Mouse (Mus musculus) MEL (cell line): ENCODE measurements around the gene Zfp217. TPM values are rescaled to one million over a fixed set of nuclear protein-coding genes. Genes with fewer than 3 reads are reported as not detected.

ENCODE experiments used
- DNase-seq: peaks from one replicate; pipeline ENCODE4 v3.0.0; 2011; ENCODE audit warnings: low read depth, low spot score
- H3K27ac ChIP-seq: 2 replicates; pipeline ENCODE4 v1.5.1; 2012; ENCODE audit warnings: low read depth, mild to moderate bottlenecking, control low read depth, low read length, moderate library complexity; ENCODE audit not compliant: control insufficient read depth
- H3K27me3 ChIP-seq, 2 experiments: fragments of 150-350 bp in 1 of 2; sonication (generic) in 1 of 2; 2 replicates each; pipeline ENCODE4 v1.6.1; 2012; ENCODE audit warnings: low read length in 2 of 2, mild to moderate bottlenecking in 2 of 2, improper control_type of control experiment in 1 of 2, moderate library complexity in 1 of 2; ENCODE audit not compliant: insufficient read depth in 2 of 2, control insufficient read depth in 1 of 2
- H3K36me3 ChIP-seq, 2 experiments: 2 replicates each; pipeline ENCODE4 v1.6.1; 2012 to 2014; ENCODE audit warnings: low read length in 2 of 2, improper control_type of control experiment in 1 of 2, inconsistent platforms in 1 of 2, mild to moderate bottlenecking in 1 of 2; ENCODE audit not compliant: insufficient read depth in 2 of 2, control insufficient read depth in 1 of 2
- H3K4me1 ChIP-seq, 2 experiments: fragments of 150-350 bp in 1 of 2; sonication (generic) in 1 of 2; 2 replicates each; pipeline ENCODE4 v1.6.1; 2012; ENCODE audit warnings: low read length in 2 of 2, improper control_type of control experiment in 1 of 2, mild to moderate bottlenecking in 1 of 2; ENCODE audit not compliant: insufficient read depth in 2 of 2, control insufficient read depth in 1 of 2
- H3K4me3 ChIP-seq, 2 experiments: fragments of 150-350 bp in 1 of 2; sonication (generic) in 1 of 2; 2 replicates each; pipeline ENCODE4 v1.5.1; 2012; ENCODE audit warnings: low read depth in 2 of 2, low read length in 2 of 2, mild to moderate bottlenecking in 2 of 2, moderate library complexity in 2 of 2, control low read depth in 1 of 2, improper control_type of control experiment in 1 of 2; ENCODE audit not compliant: control insufficient read depth in 1 of 2, insufficient read depth in 1 of 2
- H3K79me2 ChIP-seq: 2 replicates; pipeline ENCODE4 v1.6.1; 2012; ENCODE audit warnings: mild to moderate bottlenecking, low read length, moderate library complexity; ENCODE audit not compliant: control insufficient read depth, poor library complexity, insufficient read depth
- H3K9ac ChIP-seq: 2 replicates; pipeline ENCODE4 v1.6.1; 2012; ENCODE audit warnings: low read depth, mild to moderate bottlenecking, control low read depth, low read length, moderate library complexity; ENCODE audit not compliant: control insufficient read depth, poor library complexity, severe bottlenecking
- H3K9me3 ChIP-seq: fragments of 150-350 bp; sonication (generic); replicated peaks from 2 replicates; pipeline ENCODE4 v1.6.1; 2012; ENCODE audit warnings: mild to moderate bottlenecking, low read length, improper control_type of control experiment, moderate library complexity; ENCODE audit not compliant: insufficient read depth
- BHLHE40 ChIP-seq: IDR thresholded peaks from 2 replicates; pipeline ENCODE4 v1.6.1; 2012; ENCODE audit warnings: low read depth, mild to moderate bottlenecking, inconsistent platforms, low read length, improper control_type of control experiment, borderline replicate concordance
- CHD1 ChIP-seq: IDR thresholded peaks from 2 replicates; pipeline ENCODE4 v1.6.1; 2012; ENCODE audit warnings: low read depth, mild to moderate bottlenecking, inconsistent platforms, low read length, improper control_type of control experiment
- CHD2 ChIP-seq: IDR thresholded peaks from 2 replicates; pipeline ENCODE4 v1.6.1; 2011; ENCODE audit warnings: low read length, improper control_type of control experiment
- CTCF ChIP-seq, 3 experiments: IDR thresholded peaks in 2 of 3; conservative IDR thresholded peaks in 1 of 3; 2 replicates each; pipeline ENCODE4 v1.5.1; 2011 to 2012; ENCODE audit warnings: low read length in 3 of 3, low read depth in 2 of 3, mild to moderate bottlenecking in 2 of 3, improper control_type of control experiment in 1 of 3, inconsistent platforms in 1 of 3, mixed read lengths in 1 of 3, moderate library complexity in 1 of 3; ENCODE audit not compliant: control insufficient read depth in 1 of 3, insufficient read depth in 1 of 3, poor library complexity in 1 of 3, severe bottlenecking in 1 of 3
- E2F4 ChIP-seq: IDR thresholded peaks from 2 replicates; pipeline ENCODE4 v1.6.1; 2011; ENCODE audit warnings: low read depth, low read length, improper control_type of control experiment, borderline replicate concordance
- EP300 ChIP-seq, 2 experiments: IDR thresholded peaks; 2 replicates each; pipeline ENCODE4 v1.6.1; 2011; ENCODE audit warnings: improper control_type of control experiment in 2 of 2, low read length in 2 of 2, low read depth in 1 of 2, mild to moderate bottlenecking in 1 of 2
- ETS1 ChIP-seq: IDR thresholded peaks from 2 replicates; pipeline ENCODE4 v1.6.1; 2012; ENCODE audit warnings: low read depth, mild to moderate bottlenecking, inconsistent platforms, low read length, improper control_type of control experiment, moderate library complexity
- GABPA ChIP-seq: IDR thresholded peaks from 2 replicates; pipeline ENCODE4 v1.6.1; 2012; ENCODE audit warnings: low read depth, mild to moderate bottlenecking, inconsistent platforms, low read length, improper control_type of control experiment, moderate library complexity
- GATA1 ChIP-seq: IDR thresholded peaks from 2 replicates; pipeline ENCODE4 v1.6.1; 2011; ENCODE audit warnings: low read depth, low read length, improper control_type of control experiment
- HCFC1 ChIP-seq: IDR thresholded peaks from 2 replicates; pipeline ENCODE4 v1.6.1; 2012; ENCODE audit warnings: low read depth, mild to moderate bottlenecking, inconsistent platforms, low read length, improper control_type of control experiment, moderate library complexity
- JUND ChIP-seq: IDR thresholded peaks from 2 replicates; pipeline ENCODE4 v1.6.1; 2011; ENCODE audit warnings: low read depth, mild to moderate bottlenecking, improper control_type of control experiment, low read length
- KAT2A ChIP-seq: conservative IDR thresholded peaks from 2 replicates; pipeline ENCODE4 v1.6.1; 2012; ENCODE audit warnings: low read depth, low read length, improper control_type of control experiment, inconsistent platforms
- MAFK ChIP-seq: IDR thresholded peaks from 2 replicates; pipeline ENCODE4 v1.6.1; 2011; ENCODE audit warnings: low read depth, mild to moderate bottlenecking, low read length, improper control_type of control experiment, borderline replicate concordance
- MAX ChIP-seq: IDR thresholded peaks from 2 replicates; pipeline ENCODE4 v1.6.1; 2011; ENCODE audit warnings: low read length, improper control_type of control experiment
- MAZ ChIP-seq: IDR thresholded peaks from 2 replicates; pipeline ENCODE4 v1.6.1; 2012; ENCODE audit warnings: low read depth, mild to moderate bottlenecking, inconsistent platforms, low read length, improper control_type of control experiment
- MEF2A ChIP-seq: IDR thresholded peaks from 2 replicates; pipeline ENCODE4 v1.6.1; 2014; ENCODE audit warnings: low read depth, mild to moderate bottlenecking, inconsistent platforms, low read length, improper control_type of control experiment; ENCODE audit not compliant: poor library complexity, insufficient replicate concordance, severe bottlenecking; ENCODE audit errors: extremely low read depth
- MXI1 ChIP-seq: IDR thresholded peaks from 2 replicates; pipeline ENCODE4 v1.6.1; 2011; ENCODE audit warnings: mild to moderate bottlenecking, low read depth, low read length, improper control_type of control experiment
- MYB ChIP-seq: IDR thresholded peaks from 2 replicates; pipeline ENCODE4 v1.6.1; 2011; ENCODE audit warnings: mild to moderate bottlenecking, low read depth, low read length, improper control_type of control experiment
- MYC ChIP-seq: IDR thresholded peaks from 2 replicates; pipeline ENCODE4 v1.6.1; 2011; ENCODE audit warnings: low read depth, mild to moderate bottlenecking, low read length, improper control_type of control experiment, moderate library complexity
- NELFE ChIP-seq: IDR thresholded peaks from 2 replicates; pipeline ENCODE4 v1.6.1; 2011; ENCODE audit warnings: low read depth, low read length, improper control_type of control experiment
- NRF1 ChIP-seq: IDR thresholded peaks from 2 replicates; pipeline ENCODE4 v1.6.1; 2014; ENCODE audit warnings: low read depth, mild to moderate bottlenecking, inconsistent platforms, low read length, improper control_type of control experiment, moderate library complexity; ENCODE audit not compliant: poor library complexity, insufficient read depth, severe bottlenecking
- POLR2A ChIP-seq, 2 experiments: IDR thresholded peaks; 2 replicates each; pipeline ENCODE4 v1.6.1; 2011 to 2012; ENCODE audit warnings: low read length in 2 of 2, mild to moderate bottlenecking in 2 of 2, control low read depth in 1 of 2, improper control_type of control experiment in 1 of 2, low read depth in 1 of 2, moderate library complexity in 1 of 2; ENCODE audit not compliant: control insufficient read depth in 1 of 2, insufficient read depth in 1 of 2, poor library complexity in 1 of 2
- POLR2AphosphoS2 ChIP-seq: IDR thresholded peaks from 2 replicates; pipeline ENCODE4 v1.6.1; 2011; ENCODE audit warnings: low read length, improper control_type of control experiment
- RAD21 ChIP-seq: IDR thresholded peaks from 2 replicates; pipeline ENCODE4 v1.6.1; 2011; ENCODE audit warnings: mild to moderate bottlenecking, low read depth, low read length, improper control_type of control experiment
- RCOR1 ChIP-seq: IDR thresholded peaks from 2 replicates; pipeline ENCODE4 v1.6.1; 2012; ENCODE audit warnings: low read depth, mild to moderate bottlenecking, inconsistent platforms, low read length, improper control_type of control experiment
- SIN3A ChIP-seq: IDR thresholded peaks from 2 replicates; pipeline ENCODE4 v1.6.1; 2012; ENCODE audit warnings: low read length, improper control_type of control experiment, inconsistent platforms
- SMC3 ChIP-seq: IDR thresholded peaks from 2 replicates; pipeline ENCODE4 v1.6.1; 2011; ENCODE audit warnings: low read depth, low read length, improper control_type of control experiment
- TAL1 ChIP-seq: IDR thresholded peaks from 2 replicates; pipeline ENCODE4 v1.6.1; 2012; ENCODE audit warnings: mild to moderate bottlenecking, inconsistent platforms, low read length, moderate library complexity, mixed read lengths
- TBP ChIP-seq: IDR thresholded peaks from 2 replicates; pipeline ENCODE4 v1.8.0; 2011; ENCODE audit warnings: low read depth, low read length, improper control_type of control experiment
- TCF12 ChIP-seq: IDR thresholded peaks from 2 replicates; pipeline ENCODE4 v1.6.1; 2014; ENCODE audit warnings: low read depth, mild to moderate bottlenecking, inconsistent platforms, low read length, improper control_type of control experiment, moderate library complexity
- UBTF ChIP-seq: IDR thresholded peaks from 2 replicates; pipeline ENCODE4 v1.6.1; 2012; ENCODE audit warnings: low read depth, mild to moderate bottlenecking, inconsistent platforms, low read length, improper control_type of control experiment, moderate library complexity, borderline replicate concordance; ENCODE audit not compliant: insufficient read depth
- USF1 ChIP-seq: IDR thresholded peaks from 2 replicates; pipeline ENCODE4 v1.6.1; 2014; ENCODE audit warnings: low read depth, mild to moderate bottlenecking, inconsistent platforms, low read length, improper control_type of control experiment, moderate library complexity
- USF2 ChIP-seq, 2 experiments: IDR thresholded peaks; 2 replicates each; pipeline ENCODE4 v1.6.1; 2011 to 2012; ENCODE audit warnings: improper control_type of control experiment in 2 of 2, low read length in 2 of 2, borderline replicate concordance in 1 of 2, inconsistent platforms in 1 of 2, low read depth in 1 of 2, mild to moderate bottlenecking in 1 of 2; ENCODE audit not compliant: insufficient read depth in 1 of 2
- ZC3H11A ChIP-seq: IDR thresholded peaks from 2 replicates; pipeline ENCODE4 v1.6.1; 2012; ENCODE audit warnings: low read depth, mild to moderate bottlenecking, inconsistent platforms, low read length, improper control_type of control experiment
- ZKSCAN1 ChIP-seq: IDR thresholded peaks from 2 replicates; pipeline ENCODE4 v1.6.1; 2012; ENCODE audit warnings: low read depth, mild to moderate bottlenecking, inconsistent platforms, low read length, improper control_type of control experiment, moderate library complexity
- ZMIZ1 ChIP-seq: IDR thresholded peaks from 2 replicates; pipeline ENCODE4 v1.6.1; 2012; ENCODE audit warnings: low read depth, mild to moderate bottlenecking, inconsistent platforms, low read length, improper control_type of control experiment, moderate library complexity
- ZNF384 ChIP-seq: IDR thresholded peaks from 2 replicates; pipeline ENCODE4 v1.6.1; 2012; ENCODE audit warnings: low read depth, mild to moderate bottlenecking, inconsistent platforms, low read length, improper control_type of control experiment
- polyA plus RNA-seq, 2 experiments: library from polyadenylated mRNA; stranded (reverse) in 1 of 2; unstranded in 1 of 2; fragments of >175 nt in 1 of 2; fragments of >200 nt in 1 of 2; gene quantifications; 2 replicates each; pipeline versions ENCODE4 v1.2.1 to v1.2.4; 2012; ENCODE audit warnings: low replicate concordance in 2 of 2, low read depth in 1 of 2; ENCODE audit not compliant: insufficient read length in 2 of 2, insufficient read depth in 1 of 2, missing spikeins in 1 of 2
- total RNA-seq: library from RNA; depleted of rRNA; stranded (reverse); fragments of 300-350 nt; gene quantifications from 2 replicates; pipeline ENCODE4 v1.2.3, GENCODE M21; 2012

The Zfp217 gene
- total and polyA plus RNA-seq, 3 experiments, result 21.7 to 34.9 (median 25.5) TPM

DNA sequence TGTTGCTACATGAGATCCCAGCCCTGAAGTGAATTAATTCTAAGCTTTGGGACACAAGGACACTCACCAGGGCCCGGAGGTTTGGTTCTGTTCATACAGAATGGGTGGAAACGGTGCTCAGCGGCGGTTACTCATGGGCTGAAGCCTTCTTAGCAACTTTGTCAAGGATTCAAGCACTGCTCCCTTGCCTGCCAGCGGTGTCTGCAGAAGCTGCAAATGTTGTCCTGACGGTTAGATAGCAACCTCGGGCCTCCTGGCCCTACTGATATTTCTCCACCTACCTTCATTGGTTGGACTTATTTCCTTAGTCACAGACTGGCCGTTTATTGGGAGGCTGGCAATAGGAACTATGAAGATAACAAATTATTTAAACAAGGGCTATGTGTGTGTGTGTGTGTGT, 3.6 kb upstream of the Zfp217 start:
- Histone ChIP-seq H3K79me2 (peaks cover 43% of the 10 kb centered on the region), H3K27me3 (no peaks in the 10 kb centered on the region), H3K4me1 (peaks cover 14 to 17% of the 10 kb centered on the region in 2 experiments), H3K4me3 (peak overlapping the region; percentile 67 to 88), H3K27ac (peak overlapping the region; percentile 97), H3K36me3 (peaks cover 3 to 29% of the 10 kb centered on the region in 2 experiments; a peak in 3 of 4 replicates), H3K9ac (peak overlapping the region; percentile 74), H3K9me3 (no peaks in the 10 kb centered on the region)
- DNase-seq, result peak; percentile 96
- TF ChIP-seq GABPA (no peak), CHD1 (0 out of 2 replicates have a peak, but pooled peaks have one; percentile 12), ETS1 (peak; percentile 93), ZC3H11A (no peak), MAX (no peak), ZNF384 (no peak), ZMIZ1 (peak; percentile 97), POLR2A (IDR thresholded peaks at IDR 0.05; ENCODE audit: control insufficient read depth in 1 of 2, insufficient read depth in 1 of 2, low read depth in 1 of 2, low read length in 2 of 2, poor library complexity in 1 of 2) (peak; percentile 64 to 97; a peak in 3 of 4 replicates), RAD21 (no peak), E2F4 (no peak), ZKSCAN1 (no peak), UBTF (peak; percentile 72; the same call in 1 of the 2 replicates), SMC3 (no peak), RCOR1 (peak; percentile 67; the same call in 1 of the 2 replicates), TCF12 (peak; percentile 92), NELFE (peak; percentile 91), MYB (peak; percentile 97), HCFC1 (peak; percentile 60), TBP (peak; percentile 97), BHLHE40 (peak; percentile 45; the same call in 1 of the 2 replicates), MEF2A (no peak), MYC (no peak), POLR2AphosphoS2 (peak; percentile 75; the same call in 1 of the 2 replicates), MAFK (no peak), TAL1 (peak; percentile 88), CTCF (IDR thresholded peaks at IDR 0.05 in 2 of 3, conservative IDR thresholded peaks at IDR 0.05 in 1 of 3; ENCODE audit: control insufficient read depth in 1 of 3, insufficient read depth in 1 of 3, low read depth in 2 of 3, low read length in 3 of 3, poor library complexity in 1 of 3, severe bottlenecking in 1 of 3) (no peak), CHD2 (no peak), GATA1 (peak; percentile 93), KAT2A (no peak; the same call in 1 of the 2 replicates), JUND (no peak), EP300 (IDR thresholded peaks at IDR 0.05; ENCODE audit: low read depth in 1 of 2, low read length in 2 of 2) (peak; percentile 89 to 97), USF1 (no peak), MXI1 (peak; percentile 62; the same call in 1 of the 2 replicates), USF2 (IDR thresholded peaks at IDR 0.05; ENCODE audit: borderline replicate concordance in 1 of 2, insufficient read depth in 1 of 2, low read depth in 1 of 2, low read length in 2 of 2) (no peak), SIN3A (peak; percentile 88), MAZ (no peak; the same call in 1 of the 2 replicates), NRF1 (no peak)
